Mouse (Mus musculus) B cell, adult 2 months (primary cell): ENCODE measurements at regions not wholly inside any gene's neighbourhood (a gene's known extent, or its start where the extent isn't known, plus 50 kb on each side); places are given as distances from the start of the nearest gene placed in this dataset.

Experiments
- DNase-seq, 2 experiments: peaks; one replicate each; pipeline ENCODE4 v3.0.0; 2022

- DNase-seq: no peak
Observed at GRCm38 (mm10) chr1:193919243-193919642, 549.1 kb upstream of the Camk1g start.

GRCm38 (mm10) chr1:193905711-193906110 is 535.6 kb upstream of the Camk1g start:
- no peak for DNase-seq

GRCm38 (mm10) chr1:193894072-193894471 is 524.0 kb upstream of the Camk1g start:
- no peak for DNase-seq

GRCm38 (mm10) chr1:193876540-193876939 is 506.4 kb upstream of the Camk1g start:
- DNase-seq: no peak

GRCm38 (mm10) chr1:193876121-193876520 is 506.0 kb upstream of the Camk1g start:
- DNase-seq: no peak

GRCm38 (mm10) chr1:193875287-193875686 is 505.2 kb upstream of the Camk1g start:
- DNase-seq: no peak

GRCm38 (mm10) chr1:193870731-193871130 is 500.6 kb upstream of the Camk1g start:
- DNase-seq: no peak

- no peak for DNase-seq
Observed at GRCm38 (mm10) chr1:193868639-193869320, 498.7 kb upstream of the Camk1g start.

- no peak for DNase-seq
Observed at GRCm38 (mm10) chr1:193860767-193861299, 490.7 kb upstream of the Camk1g start.

GRCm38 (mm10) chr1:193860354-193860753 is 490.3 kb upstream of the Camk1g start:
- DNase-seq: no peak

- DNase-seq: no peak
Observed at GRCm38 (mm10) chr1:193859257-193860125, 489.4 kb upstream of the Camk1g start.

GRCm38 (mm10) chr1:193847922-193848321 is 477.8 kb upstream of the Camk1g start:
- no peak for DNase-seq

GRCm38 (mm10) chr1:193844868-193845267 is 474.8 kb upstream of the Camk1g start:
- no peak for DNase-seq

GRCm38 (mm10) chr1:193844461-193844860 is 474.4 kb upstream of the Camk1g start:
- DNase-seq: no peak

GRCm38 (mm10) chr1:193800998-193801397 is 430.9 kb upstream of the Camk1g start:
- DNase-seq: no peak

- no peak for DNase-seq
Observed at GRCm38 (mm10) chr1:193790579-193790978, 420.5 kb upstream of the Camk1g start.

GRCm38 (mm10) chr1:193788496-193788895 is 418.4 kb upstream of the Camk1g start:
- no peak for DNase-seq

GRCm38 (mm10) chr1:193787417-193787816 is 417.3 kb upstream of the Camk1g start:
- no peak for DNase-seq

GRCm38 (mm10) chr1:193784966-193785365 is 414.9 kb upstream of the Camk1g start:
- DNase-seq: no peak

- no peak for DNase-seq
Observed at GRCm38 (mm10) chr1:193784526-193784925, 414.4 kb upstream of the Camk1g start.

GRCm38 (mm10) chr1:193778181-193778580 is 408.1 kb upstream of the Camk1g start:
- no peak for DNase-seq

- DNase-seq: no peak
Observed at GRCm38 (mm10) chr1:193769546-193769945, 399.4 kb upstream of the Camk1g start.

GRCm38 (mm10) chr1:193764103-193764502 is 394.0 kb upstream of the Camk1g start:
- DNase-seq: no peak

GRCm38 (mm10) chr1:193751819-193752251 is 381.7 kb upstream of the Camk1g start:
- DNase-seq: no peak
